Mouse (Mus musculus): ENCODE results near the gene Cetn4. TPM values are rescaled to one million over a fixed set of nuclear protein-coding genes. Genes with fewer than 3 reads are reported as not detected.

Cetn4 gene
- 0.51 to 0.87 TPM in 2 of 4 replicates, not detected in the others for total RNA-seq (2023; ENCODE audit: inconsistent age)

DNA sequence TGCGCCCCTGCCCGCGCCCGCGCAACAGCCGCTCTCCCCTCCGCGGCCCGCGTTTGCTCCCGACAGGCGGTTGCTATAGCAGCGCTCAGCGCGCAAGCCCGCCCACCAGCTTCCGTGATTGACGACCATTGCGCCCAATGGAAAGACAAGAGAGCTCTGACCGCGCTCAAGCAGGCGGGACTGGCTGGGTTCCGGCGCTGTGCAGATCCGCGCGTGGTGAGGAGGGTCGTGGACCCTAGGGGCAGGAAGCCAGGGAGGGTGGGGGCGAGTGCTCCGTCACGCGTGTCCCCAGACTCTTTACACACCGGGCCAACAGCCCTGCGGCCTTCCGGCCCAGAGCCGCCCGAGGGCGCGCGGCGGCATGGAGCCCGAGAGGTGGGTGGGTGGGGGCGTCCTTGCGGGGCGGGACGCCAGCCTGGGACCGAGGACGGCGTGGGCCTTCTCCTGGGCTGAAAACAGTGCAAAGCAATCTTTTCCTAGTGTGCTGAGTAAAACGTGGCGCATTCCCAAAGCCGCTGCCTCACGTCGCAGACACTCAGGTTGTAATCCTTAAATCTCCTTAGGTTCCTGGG is at the start of gene Cetn4, which contains the start of gene Bbs12:
Cetn4 (minus strand) TSS at position 339 of the 572 bp plus-strand sequence.
Bbs12 (plus strand) TSS at position 185 of the 572 bp plus-strand sequence.

DNA sequence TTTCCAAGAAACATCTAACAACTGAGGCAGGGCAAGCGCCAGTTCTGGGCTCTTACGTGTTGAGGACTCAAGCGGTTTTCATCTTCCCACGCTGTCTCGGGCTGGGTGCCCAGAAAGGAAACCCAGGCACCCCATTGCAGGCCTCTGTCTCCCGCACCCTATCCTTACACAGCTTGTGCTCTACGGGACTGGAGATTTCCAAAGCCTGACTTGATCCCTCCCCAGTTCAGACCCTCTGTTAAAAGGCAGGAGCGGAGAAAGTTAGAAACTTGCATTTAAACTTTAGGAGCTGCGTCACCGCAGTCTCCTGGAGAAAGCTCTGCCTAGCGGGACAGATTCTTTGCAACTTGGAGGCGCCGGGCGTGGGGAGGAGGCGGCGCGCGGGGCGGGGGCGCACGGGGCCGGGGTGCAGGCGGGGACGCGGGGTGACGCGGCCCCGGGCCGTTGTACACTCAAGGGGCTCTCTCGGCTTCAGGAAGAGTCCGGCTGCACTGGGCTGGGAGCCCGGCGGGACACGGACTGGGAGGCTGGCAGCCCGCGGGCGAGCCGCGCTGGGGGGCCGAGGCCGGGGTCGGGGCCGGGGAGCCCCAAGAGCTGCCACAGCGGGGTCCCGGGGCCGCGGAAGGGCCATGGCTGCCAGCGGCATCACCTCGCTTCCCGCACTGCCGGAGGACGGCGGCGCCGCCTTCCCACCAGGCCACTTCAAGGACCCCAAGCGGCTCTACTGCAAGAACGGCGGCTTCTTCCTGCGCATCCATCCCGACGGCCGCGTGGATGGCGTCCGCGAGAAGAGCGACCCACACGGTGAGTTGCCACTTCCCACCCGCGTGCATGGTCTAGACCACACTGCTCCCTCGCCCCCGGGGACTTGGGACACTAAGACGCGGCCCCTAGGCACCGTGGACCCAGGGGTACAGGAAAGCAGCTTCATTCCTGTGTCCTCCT is 36.0 kb upstream of the Cetn4 start, which contains the start of gene Fgf2:
Fgf2 (plus strand) TSS at position 126 of the 945 bp plus-strand sequence.

Other genes starting within 250 kb of the Cetn4 start
- gene Adad1, start 249.2 kb downstream of the Cetn4 start, total RNA-seq (2023; ENCODE audit: inconsistent age), result not detected in 4 replicates
- gene Il2, start 186.7 kb downstream of the Cetn4 start, total RNA-seq (2023; ENCODE audit: inconsistent age), result not detected in 4 replicates
- gene Il21, start 80.1 kb downstream of the Cetn4 start, total RNA-seq (2023; ENCODE audit: inconsistent age), result not detected in 4 replicates
- 0.63 to 2.0 TPM (median 1.5 TPM) in 4 replicates for gene Bbs12, start 154 bp downstream of the Cetn4 start, total RNA-seq (2023; ENCODE audit: inconsistent age)
- gene Fgf2, start 35.6 kb upstream of the Cetn4 start, total RNA-seq (2023; ENCODE audit: inconsistent age), result not detected in 4 replicates
- 64.0 to 87.4 TPM (median 75.2 TPM) in 4 replicates for gene Spata5, start 107.2 kb upstream of the Cetn4 start, total RNA-seq (2023; ENCODE audit: inconsistent age)
- gene Nudt6, start 107.5 kb upstream of the Cetn4 start, total RNA-seq (2023; ENCODE audit: inconsistent age), result 17.3 to 21.2 TPM (median 18.6 TPM) in 4 replicates

All from B cell, adult (primary cell).